Mouse (Mus musculus) stomach, postnatal 0 days (tissue): ENCODE results near the gene Dgcr2.

Experiments
- CTCF ChIP-seq: IDR thresholded peaks from 2 replicates; pipeline ENCODE4 v1.5.1; 2016; ENCODE audit warnings: antibody characterized with exemption, low read depth, mild to moderate bottlenecking, moderate library complexity
- EP300 ChIP-seq: optimal IDR thresholded peaks from 2 replicates; pipeline ENCODE3; 2016; ENCODE audit warnings: antibody characterized with exemption

- TF ChIP-seq CTCF (no peak), EP300 (no peak)
Measured at GRCm38 (mm10) chr16:17792728-17793127, 105.6 kb downstream of the Dgcr2 start.
